Mouse (Mus musculus): ENCODE measurements around the gene Fam117b. TPM values are rescaled to one million over a fixed set of nuclear protein-coding genes. Genes with fewer than 3 reads are reported as not detected.

The Fam117b gene
- polyA plus RNA-seq, 1 experiment from 2014 or later = 14.6 TPM

DNA sequence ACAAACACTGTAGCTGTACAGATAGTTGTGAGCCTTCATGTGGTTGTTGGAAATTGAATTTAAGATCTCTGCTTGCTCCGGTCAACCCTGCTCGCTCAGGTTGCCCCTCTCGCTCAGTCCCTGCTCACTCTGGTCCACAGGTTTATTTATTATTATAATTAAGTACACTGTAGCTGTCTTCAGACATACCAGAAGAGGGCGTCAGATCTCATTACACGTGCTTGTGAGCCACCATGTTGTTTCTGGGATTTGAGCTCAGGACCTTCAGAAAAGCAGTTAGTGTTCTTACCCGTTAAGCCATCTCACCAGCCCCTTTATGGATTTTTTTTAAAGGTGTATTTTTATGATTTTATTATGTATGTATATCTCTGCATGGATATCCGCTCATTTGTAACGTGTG lies 20.0 kb upstream of the Fam117b start:
- H3K4me3 ChIP-seq (ENCODE audit: low read depth, low read length) = no peak overlapping the region
- no peak overlapping the region for H3K27ac ChIP-seq (replicated peaks; ENCODE audit: low read depth, low read length)
- H3K9me3 ChIP-seq (replicated peaks; ENCODE audit: control insufficient read depth, low read length) = no peaks in the 10 kb centered on the region
- H3K27me3 ChIP-seq (ENCODE audit: control insufficient read depth, insufficient read depth, low read length) = no peaks in the 10 kb centered on the region
- H3K9ac ChIP-seq (replicated peaks; ENCODE audit: low read length) = no peak overlapping the region
- H3K4me1 ChIP-seq (ENCODE audit: control insufficient read depth, insufficient read depth, low read length) = no peaks in the 10 kb centered on the region
- no peaks in the 10 kb centered on the region for H3K36me3 ChIP-seq (replicated peaks; ENCODE audit: control insufficient read depth, insufficient read depth, low read depth, low read length)
- no peak overlapping the region for H3K4me2 ChIP-seq (ENCODE audit: low read depth, low read length)
- DNase-seq (ENCODE audit: low spot score) (no peak), ATAC-seq (replicated peaks; ENCODE audit: insufficient number of reproducible peaks, low FRiP score, low TSS enrichment, low read depth) (no peak)
- WGBS = 88% methylated on average over 8 of the region's 8 CpGs

DNA sequence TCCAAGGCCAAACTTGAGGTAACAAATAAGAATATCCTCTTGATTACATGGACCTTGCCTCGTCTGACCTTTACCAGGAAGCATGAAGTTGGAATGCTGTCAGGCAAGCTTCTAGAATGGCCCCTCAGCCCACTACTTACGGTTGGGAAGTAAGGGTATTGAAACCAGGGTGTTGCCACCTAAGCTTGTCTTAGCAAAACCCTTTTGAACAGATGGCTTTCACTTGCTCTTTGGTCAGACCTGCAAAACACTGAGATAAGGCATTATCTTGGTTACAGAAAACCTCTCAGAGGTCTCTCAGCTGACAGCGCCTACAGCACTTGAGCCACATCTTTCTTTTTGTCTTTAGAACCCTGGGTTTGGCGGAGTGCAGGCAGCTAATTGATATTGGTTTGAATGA lies 18.8 kb upstream of the Fam117b start:
- Histone ChIP-seq H3K9ac (replicated peaks; ENCODE audit: low read length) (no peak overlapping the region), H3K36me3 (replicated peaks; ENCODE audit: control insufficient read depth, insufficient read depth, low read depth, low read length) (no peaks in the 10 kb centered on the region), H3K27ac (replicated peaks; ENCODE audit: low read depth, low read length) (no peak overlapping the region), H3K4me2 (ENCODE audit: low read depth, low read length) (no peak overlapping the region), H3K9me3 (replicated peaks; ENCODE audit: control insufficient read depth, low read length) (no peaks in the 10 kb centered on the region), H3K27me3 (ENCODE audit: control insufficient read depth, insufficient read depth, low read length) (no peaks in the 10 kb centered on the region), H3K4me1 (ENCODE audit: control insufficient read depth, insufficient read depth, low read length) (no peaks in the 10 kb centered on the region), H3K4me3 (ENCODE audit: low read depth, low read length) (no peak overlapping the region)
- 76% methylated on average over 4 of the region's 4 CpGs for WGBS
- DNase-seq (ENCODE audit: low spot score) (no peak), ATAC-seq (replicated peaks; ENCODE audit: insufficient number of reproducible peaks, low FRiP score, low TSS enrichment, low read depth) (no peak)

DNA sequence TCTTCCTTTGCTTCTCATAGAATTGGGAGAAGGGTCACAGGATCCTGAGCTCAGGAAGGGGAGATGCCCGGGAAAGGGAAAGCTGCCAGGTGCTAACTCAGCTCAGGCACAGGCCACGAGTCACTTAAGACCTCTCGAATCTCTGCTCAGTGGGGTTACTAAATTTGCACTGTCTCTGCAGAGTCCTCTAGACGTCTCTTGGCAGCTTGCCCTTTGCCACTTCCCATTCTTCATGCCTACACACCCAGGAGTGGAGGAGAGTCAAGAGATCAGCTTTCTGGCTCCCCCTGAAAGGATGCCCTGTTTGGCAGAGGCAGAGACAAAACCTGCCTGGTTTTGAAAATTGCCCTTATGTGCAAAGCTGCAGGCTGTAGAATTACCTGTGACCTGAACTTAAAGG lies 17.4 kb upstream of the Fam117b start:
- no peak overlapping the region for H3K27ac ChIP-seq (replicated peaks; ENCODE audit: low read depth, low read length)
- no peak for DNase-seq (ENCODE audit: low spot score)
- H3K9me3 ChIP-seq (replicated peaks; ENCODE audit: control insufficient read depth, low read length) = no peaks in the 10 kb centered on the region
- H3K4me1 ChIP-seq (ENCODE audit: control insufficient read depth, insufficient read depth, low read length) = no peaks in the 10 kb centered on the region
- H3K9ac ChIP-seq (replicated peaks; ENCODE audit: low read length) = no peak overlapping the region
- no peaks in the 10 kb centered on the region for H3K36me3 ChIP-seq (replicated peaks; ENCODE audit: control insufficient read depth, insufficient read depth, low read depth, low read length)
- 52% methylated on average over 4 of the region's 4 CpGs for WGBS
- no peak overlapping the region for H3K4me3 ChIP-seq (ENCODE audit: low read depth, low read length)
- H3K27me3 ChIP-seq (ENCODE audit: control insufficient read depth, insufficient read depth, low read length) = no peaks in the 10 kb centered on the region
- H3K4me2 ChIP-seq (ENCODE audit: low read depth, low read length) = no peak overlapping the region
- no peak for ATAC-seq (replicated peaks; ENCODE audit: insufficient number of reproducible peaks, low FRiP score, low TSS enrichment, low read depth)

DNA sequence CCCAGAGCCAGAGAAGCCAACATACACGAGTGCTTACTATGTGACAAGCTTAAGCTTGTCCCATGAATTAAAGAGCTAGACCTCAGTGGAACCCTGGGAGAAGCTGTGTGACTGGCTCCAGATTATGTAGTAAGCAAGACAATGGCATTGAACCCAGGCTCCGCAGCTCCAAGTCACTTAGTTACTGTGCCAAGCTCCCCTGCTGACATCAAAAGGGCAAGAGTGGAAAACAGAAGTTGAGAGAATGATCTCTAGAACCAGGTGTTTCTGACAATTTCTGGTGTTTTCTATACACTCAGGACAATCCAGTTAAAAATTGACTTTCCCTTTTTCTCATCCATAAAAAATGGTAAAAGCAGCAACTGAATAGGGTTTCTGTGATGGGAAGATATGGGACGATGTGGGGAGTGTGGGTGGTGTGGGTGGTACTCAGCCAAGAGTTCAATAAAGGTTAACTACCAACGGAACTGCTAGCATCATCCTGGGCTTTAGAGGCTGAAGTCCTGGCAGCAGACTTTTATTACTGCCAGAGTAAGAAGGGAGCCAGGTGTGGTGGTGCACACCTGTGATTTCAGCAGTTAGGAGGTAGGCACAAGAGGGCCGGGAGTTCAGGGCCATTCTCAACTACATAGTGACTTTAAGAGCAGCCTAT lies 15.5 kb upstream of the Fam117b start:
- ATAC-seq (replicated peaks; ENCODE audit: insufficient number of reproducible peaks, low FRiP score, low TSS enrichment, low read depth) (no peak), DNase-seq (ENCODE audit: low spot score) (no peak)
- H3K9ac ChIP-seq (replicated peaks; ENCODE audit: low read length) = no peak overlapping the region
- no peaks in the 10 kb centered on the region for H3K27me3 ChIP-seq (ENCODE audit: control insufficient read depth, insufficient read depth, low read length)
- H3K4me1 ChIP-seq (ENCODE audit: control insufficient read depth, insufficient read depth, low read length) = no peaks in the 10 kb centered on the region
- H3K4me2 ChIP-seq (ENCODE audit: low read depth, low read length) = no peak overlapping the region
- no peaks in the 10 kb centered on the region for H3K36me3 ChIP-seq (replicated peaks; ENCODE audit: control insufficient read depth, insufficient read depth, low read depth, low read length)
- WGBS = 66% methylated on average over 5 of the region's 5 CpGs
- no peak overlapping the region for H3K27ac ChIP-seq (replicated peaks; ENCODE audit: low read depth, low read length)
- H3K4me3 ChIP-seq (ENCODE audit: low read depth, low read length) = no peak overlapping the region
- no peaks in the 10 kb centered on the region for H3K9me3 ChIP-seq (replicated peaks; ENCODE audit: control insufficient read depth, low read length)

DNA sequence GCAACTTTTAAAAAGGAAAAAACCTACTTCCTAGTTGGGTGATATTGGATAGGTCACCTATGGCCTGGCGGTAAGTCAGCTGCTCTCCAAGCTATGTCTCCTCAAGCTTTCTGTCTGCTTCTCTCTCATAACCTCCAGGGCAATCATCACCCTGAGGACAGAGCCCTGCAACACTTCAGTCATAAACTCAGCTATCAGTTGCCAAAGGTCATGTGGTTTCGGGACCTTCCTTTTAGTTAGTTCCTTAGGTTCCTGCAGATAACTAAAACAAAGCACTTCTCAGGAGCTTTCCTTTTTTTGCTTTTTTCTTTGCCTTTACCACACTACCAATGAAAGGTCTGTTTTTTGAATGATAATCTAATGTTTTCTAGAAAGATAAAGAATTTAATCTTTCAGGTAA lies 13.1 kb upstream of the Fam117b start:
- Histone ChIP-seq H3K9me3 (replicated peaks; ENCODE audit: control insufficient read depth, low read length) (no peaks in the 10 kb centered on the region), H3K27ac (replicated peaks; ENCODE audit: low read depth, low read length) (no peak overlapping the region), H3K27me3 (ENCODE audit: control insufficient read depth, insufficient read depth, low read length) (no peaks in the 10 kb centered on the region), H3K36me3 (replicated peaks; ENCODE audit: control insufficient read depth, insufficient read depth, low read depth, low read length) (no peaks in the 10 kb centered on the region), H3K4me2 (ENCODE audit: low read depth, low read length) (no peak overlapping the region), H3K4me3 (ENCODE audit: low read depth, low read length) (no peak overlapping the region), H3K9ac (replicated peaks; ENCODE audit: low read length) (no peak overlapping the region), H3K4me1 (ENCODE audit: control insufficient read depth, insufficient read depth, low read length) (no peaks in the 10 kb centered on the region)
- 86% methylated on average over 2 of the region's 2 CpGs for WGBS
- ATAC-seq (replicated peaks; ENCODE audit: insufficient number of reproducible peaks, low FRiP score, low TSS enrichment, low read depth) = no peak
- no peak for DNase-seq (ENCODE audit: low spot score)

DNA sequence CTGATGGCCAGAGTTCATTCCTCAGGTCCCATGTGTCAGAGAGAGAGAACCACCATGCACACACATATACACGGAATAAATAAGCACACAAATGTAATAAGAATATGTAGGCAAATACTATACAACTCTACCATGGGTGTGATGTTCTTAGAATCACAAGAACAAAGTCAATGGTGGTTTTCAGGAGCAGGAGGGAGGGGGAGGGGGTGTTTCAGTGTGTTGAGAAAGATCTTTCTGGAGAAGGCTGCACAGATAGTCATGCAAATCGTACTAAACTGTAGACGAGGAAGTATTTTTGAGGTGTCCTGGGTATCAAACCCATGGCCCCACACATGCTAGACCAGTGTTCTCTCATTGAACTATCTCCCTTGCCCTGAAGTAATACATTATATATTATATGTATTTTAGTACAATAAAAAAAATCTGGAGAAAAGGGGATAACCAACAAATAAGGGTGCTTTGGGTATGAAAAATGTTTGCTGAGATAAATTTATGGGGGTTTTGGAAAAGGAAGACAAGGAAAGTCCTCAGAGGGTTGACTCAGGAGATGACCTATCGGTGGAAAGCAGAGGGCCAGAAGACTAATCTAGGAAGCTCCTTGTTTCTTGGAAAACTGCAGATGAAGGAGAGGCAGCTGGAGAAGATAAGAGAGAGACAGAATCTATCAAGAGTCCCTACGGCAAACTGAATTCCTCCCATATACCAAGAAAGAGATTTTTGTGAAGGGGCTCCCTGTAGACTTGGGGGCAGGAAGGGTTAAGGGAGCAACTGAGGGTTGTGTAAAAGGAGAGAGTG lies 11.5 kb upstream of the Fam117b start:
- WGBS = 95% methylated on average over 5 of the region's 5 CpGs
- Histone ChIP-seq H3K4me1 (ENCODE audit: control insufficient read depth, insufficient read depth, low read length) (no peaks in the 10 kb centered on the region), H3K4me2 (ENCODE audit: low read depth, low read length) (no peak overlapping the region), H3K4me3 (ENCODE audit: low read depth, low read length) (no peak overlapping the region), H3K9me3 (replicated peaks; ENCODE audit: control insufficient read depth, low read length) (no peaks in the 10 kb centered on the region), H3K36me3 (replicated peaks; ENCODE audit: control insufficient read depth, insufficient read depth, low read depth, low read length) (no peaks in the 10 kb centered on the region), H3K27me3 (ENCODE audit: control insufficient read depth, insufficient read depth, low read length) (no peaks in the 10 kb centered on the region), H3K9ac (replicated peaks; ENCODE audit: low read length) (no peak overlapping the region), H3K27ac (replicated peaks; ENCODE audit: low read depth, low read length) (no peak overlapping the region)
- ATAC-seq (replicated peaks; ENCODE audit: insufficient number of reproducible peaks, low FRiP score, low TSS enrichment, low read depth) (no peak), DNase-seq (ENCODE audit: low spot score) (no peak)

DNA sequence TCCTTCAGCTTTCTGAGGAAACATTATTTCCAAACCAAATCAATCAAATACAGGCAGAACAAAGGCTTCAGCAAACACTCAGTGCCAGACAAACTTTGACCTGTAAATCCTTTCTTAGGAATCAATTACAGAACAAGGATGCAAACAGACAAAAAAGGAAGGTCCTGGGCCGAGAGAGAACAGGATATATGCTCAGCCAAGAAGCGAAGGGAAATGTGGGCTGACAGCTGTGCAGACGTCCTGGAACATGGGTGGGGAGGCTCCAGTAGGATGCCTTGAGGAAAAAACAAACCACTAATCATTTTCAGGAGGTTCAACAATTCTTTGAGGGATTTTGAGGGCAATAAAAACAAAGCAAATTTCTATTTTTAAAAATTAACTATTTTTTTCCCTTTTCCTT lies 10.2 kb upstream of the Fam117b start:
- Histone ChIP-seq H3K27me3 (ENCODE audit: control insufficient read depth, insufficient read depth, low read length) (no peaks in the 10 kb centered on the region), H3K9ac (replicated peaks; ENCODE audit: low read length) (no peak overlapping the region), H3K36me3 (replicated peaks; ENCODE audit: control insufficient read depth, insufficient read depth, low read depth, low read length) (no peaks in the 10 kb centered on the region), H3K4me2 (ENCODE audit: low read depth, low read length) (no peak overlapping the region), H3K9me3 (replicated peaks; ENCODE audit: control insufficient read depth, low read length) (no peaks in the 10 kb centered on the region), H3K27ac (replicated peaks; ENCODE audit: low read depth, low read length) (no peak overlapping the region), H3K4me3 (ENCODE audit: low read depth, low read length) (no peak overlapping the region), H3K4me1 (ENCODE audit: control insufficient read depth, insufficient read depth, low read length) (no peaks in the 10 kb centered on the region)
- WGBS = 31% methylated on average over 3 of the region's 3 CpGs
- ATAC-seq (replicated peaks; ENCODE audit: insufficient number of reproducible peaks, low FRiP score, low TSS enrichment, low read depth) = no peak
- DNase-seq (ENCODE audit: low spot score) = no peak

DNA sequence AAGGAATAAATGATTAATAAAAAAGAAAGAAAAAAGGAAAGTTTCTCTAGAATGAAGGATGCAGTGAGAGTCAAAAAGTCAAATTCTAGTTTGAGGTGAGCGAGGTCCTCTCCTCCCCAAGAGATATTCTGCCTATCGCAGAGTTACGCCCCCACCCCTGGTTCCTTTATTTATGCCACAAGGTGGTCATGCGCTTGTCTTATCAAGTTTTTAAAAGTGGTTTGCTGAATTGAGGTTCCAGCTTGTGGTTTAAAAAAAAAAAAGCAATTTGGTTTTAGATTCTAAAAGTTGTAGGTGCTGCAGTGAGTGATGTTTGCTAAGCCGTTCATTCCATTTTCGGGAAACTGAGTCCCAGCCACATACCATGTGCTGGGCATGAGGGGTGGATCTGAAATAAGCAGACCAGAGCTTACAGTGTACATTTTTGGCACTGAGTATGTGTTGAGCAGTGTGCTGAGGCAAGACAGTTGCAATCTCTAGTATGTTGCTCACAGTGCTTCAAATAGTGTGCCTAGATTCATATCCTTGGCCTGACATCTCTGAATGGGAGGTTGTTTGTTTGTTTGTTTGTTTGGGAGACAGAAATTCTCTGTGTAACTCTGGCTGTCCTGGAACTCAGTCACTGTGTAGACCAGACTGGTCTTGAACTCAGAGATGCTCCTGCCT lies 8.0 kb upstream of the Fam117b start:
- Histone ChIP-seq H3K4me3 (ENCODE audit: low read depth, low read length) (no peak overlapping the region), H3K9ac (replicated peaks; ENCODE audit: low read length) (no peak overlapping the region), H3K27me3 (ENCODE audit: control insufficient read depth, insufficient read depth, low read length) (no peaks in the 10 kb centered on the region), H3K9me3 (replicated peaks; ENCODE audit: control insufficient read depth, low read length) (no peaks in the 10 kb centered on the region), H3K27ac (replicated peaks; ENCODE audit: low read depth, low read length) (no peak overlapping the region), H3K36me3 (replicated peaks; ENCODE audit: control insufficient read depth, insufficient read depth, low read depth, low read length) (no peaks in the 10 kb centered on the region), H3K4me2 (ENCODE audit: low read depth, low read length) (no peak overlapping the region), H3K4me1 (ENCODE audit: control insufficient read depth, insufficient read depth, low read length) (no peaks in the 10 kb centered on the region)
- DNase-seq (ENCODE audit: low spot score) (no peak), ATAC-seq (replicated peaks; ENCODE audit: insufficient number of reproducible peaks, low FRiP score, low TSS enrichment, low read depth) (no peak)
- 94% methylated on average over 6 of the region's 6 CpGs for WGBS

Data from embryonic facial prominence, embryonic 11.5 days (tissue).